Mouse (Mus musculus) midbrain, embryonic 11.5 days (tissue): ENCODE measurements around the gene Gm20826. TPM values are rescaled to one million over a fixed set of nuclear protein-coding genes. Genes with fewer than 3 reads are reported as not detected.
"Not testable (repeated sequence)": the region's sequence is repeated elsewhere in the genome, so short reads cannot be mapped to it uniquely, and the experiment has no call there.

Experiments used
- ATAC-seq: fragments of 200-750 bp; cut with Nextera tagmentation; 2 replicates; pipeline ENCODE4 v1.8.0; 2017; ENCODE audit warnings: moderate TSS enrichment, moderate library complexity; ENCODE audit not compliant: low FRiP score
- DNase-seq: peaks from one replicate; pipeline ENCODE4 v3.0.0; 2015; ENCODE audit warnings: low spot score; ENCODE audit errors: missing footprints
- H3K27ac ChIP-seq: fragments of 300-500 bp; sonication (generic); 2 replicates; pipeline ENCODE4 v1.5.1; 2014; ENCODE audit warnings: low read depth, low read length
- H3K27me3 ChIP-seq: fragments of 300-500 bp; sonication (generic); 2 replicates; pipeline ENCODE4 v1.6.1; 2014; ENCODE audit warnings: mild to moderate bottlenecking, low read length, moderate library complexity, mixed read lengths; ENCODE audit not compliant: control insufficient read depth, insufficient read depth
- H3K36me3 ChIP-seq: fragments of 300-500 bp; sonication (generic); 2 replicates; pipeline ENCODE4 v1.6.1; 2014; ENCODE audit warnings: mild to moderate bottlenecking, low read length, moderate library complexity, mixed read lengths; ENCODE audit not compliant: control insufficient read depth, insufficient read depth
- H3K4me1 ChIP-seq: fragments of 300-500 bp; sonication (generic); 2 replicates; pipeline ENCODE4 v1.6.1; 2014; ENCODE audit warnings: low read length; ENCODE audit not compliant: control insufficient read depth, insufficient read depth
- H3K4me2 ChIP-seq: fragments of 300-500 bp; sonication (generic); 2 replicates; pipeline ENCODE4 v1.6.1; 2014; ENCODE audit warnings: mild to moderate bottlenecking, moderate library complexity
- H3K4me3 ChIP-seq: fragments of 300-500 bp; sonication (generic); 2 replicates; pipeline ENCODE4 v1.5.1; 2014; ENCODE audit warnings: low read depth, low read length
- H3K9ac ChIP-seq: fragments of 300-500 bp; sonication (generic); 2 replicates; pipeline ENCODE4 v1.6.1; 2014; ENCODE audit warnings: low read length
- H3K9me3 ChIP-seq: fragments of 300-500 bp; sonication (generic); 2 replicates; pipeline ENCODE4 v1.6.1; 2016; ENCODE audit warnings: low read length; ENCODE audit not compliant: control insufficient read depth
- WGBS: fragments of 180-500 bp; shearing (Covaris S2); extraction: QIAGEN DNeasy Blood & Tissue Kit; methylation state at CpG from one replicate; pipeline ENCODE4 v1.1.7; 2014; 5-methylcytosine and 5-hydroxymethylcytosine counted together
- polyA plus RNA-seq: library from polyadenylated mRNA; unstranded; fragments of >200 nt; fragmentation: Nextera tagmentation; extraction: Ambion mirVana; gene quantifications from 2 replicates; pipeline ENCODE4 v1.2.1, GENCODE M21; 2014

Gm20826 gene
- polyA plus RNA-seq: 0.04 and 0.06 TPM in 2 replicates

DNA sequence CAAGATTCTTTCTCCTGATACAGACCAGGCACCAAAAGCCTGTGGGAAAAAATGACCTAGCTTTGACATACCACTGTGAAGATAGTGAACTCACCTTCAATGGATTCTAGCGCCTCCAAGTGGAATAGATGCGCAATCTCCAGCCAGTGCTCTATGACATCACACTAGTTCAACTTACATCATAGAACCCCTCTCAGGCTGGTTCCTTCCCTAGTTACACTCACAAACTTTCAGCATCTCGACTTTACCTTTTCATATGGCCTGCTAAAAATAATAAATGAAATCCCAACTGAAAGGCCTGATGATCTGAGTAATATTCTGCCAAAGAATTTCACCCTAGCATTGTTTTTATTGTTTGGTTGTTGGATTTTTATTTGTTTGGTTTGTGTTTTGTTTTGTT, at the start of gene Gm20826:
Gene Gm20826, minus strand, starts transcription at position 101 of the 400 bp plus-strand sequence.
- H3K27me3 ChIP-seq, H3K4me3 ChIP-seq, H3K4me1 ChIP-seq, H3K27ac ChIP-seq, H3K4me2 ChIP-seq, ATAC-seq, DNase-seq, H3K9ac ChIP-seq, H3K36me3 ChIP-seq, H3K9me3 ChIP-seq: not testable (repeated sequence)
- no CpG with 5 or more reads among the region's 3 CpGs for WGBS

Other genes with a start within 250 kb of the Gm20826 start
- gene Gm21788, start 233.5 kb downstream of the Gm20826 start, polyA plus RNA-seq: not detected in 2 replicates
- not detected in 2 replicates for gene Gm28576, start 84.5 kb upstream of the Gm20826 start, polyA plus RNA-seq